Mouse (Mus musculus) cerebral cortex, adult 2 months (tissue): ENCODE measurements around the gene Gpc3.

ENCODE experiments used
- WGBS: fragments of 180-500 bp; shearing (Covaris S2); methylation state at CpG from one replicate; pipeline ENCODE4 v1.1.7; 2018; 5-methylcytosine and 5-hydroxymethylcytosine counted together

The Gpc3 gene

GRCm38 (mm10) chrX:52613328-52614030 is at the start of gene Gpc3:
Gene Gpc3 (minus strand): TSS chrX:52613950.
- WGBS, result 10% methylated on average over 34 of the region's 48 CpGs

GRCm38 (mm10) chrX:52651975-52652374 is 38.2 kb upstream of the Gpc3 start:
- 39% methylated on average over 10 of the region's 10 CpGs for WGBS

- WGBS, result 34% methylated on average over 9 of the region's 9 CpGs
Measured at GRCm38 (mm10) chrX:52651472-52651948, 37.8 kb upstream of the Gpc3 start.

- WGBS, result 36% methylated on average over 19 of the region's 19 CpGs
Measured at GRCm38 (mm10) chrX:52648910-52649785, 35.4 kb upstream of the Gpc3 start.

- WGBS, result 75% methylated on average over 7 of the region's 7 CpGs
Measured at GRCm38 (mm10) chrX:52644393-52644792, 30.6 kb upstream of the Gpc3 start.

- 84% methylated on average over 2 of the region's 2 CpGs for WGBS
Measured at GRCm38 (mm10) chrX:52643350-52643749, 29.6 kb upstream of the Gpc3 start.

- WGBS, result 93% methylated on average over 2 of the region's 2 CpGs
Measured at GRCm38 (mm10) chrX:52642126-52642525, 28.4 kb upstream of the Gpc3 start.

- 91% methylated on average over 6 of the region's 6 CpGs for WGBS
Measured at GRCm38 (mm10) chrX:52633976-52634375, 20.2 kb upstream of the Gpc3 start.

- 38% methylated on average over 7 of the region's 7 CpGs for WGBS
Measured at GRCm38 (mm10) chrX:52632688-52633324, 19.1 kb upstream of the Gpc3 start.

- WGBS, result 72% methylated on average over 6 of the region's 6 CpGs
Measured at GRCm38 (mm10) chrX:52626963-52627716, 13.4 kb upstream of the Gpc3 start.

GRCm38 (mm10) chrX:52617813-52618212 is 4.1 kb upstream of the Gpc3 start:
- 85% methylated on average over 3 of the region's 3 CpGs for WGBS

- WGBS, result 90% methylated on average over 5 of the region's 5 CpGs
Measured at GRCm38 (mm10) chrX:52616152-52616551, 2.4 kb upstream of the Gpc3 start.

- 5% methylated on average over 21 of the region's 23 CpGs for WGBS
Measured at GRCm38 (mm10) chrX:52614031-52614381, 256 bp upstream of the Gpc3 start.

GRCm38 (mm10) chrX:52612806-52613205 is 944 bp downstream of the Gpc3 start:
- WGBS, result 4% methylated on average over 12 of the region's 12 CpGs

- 6% methylated on average over 28 of the region's 28 CpGs for WGBS
Measured at GRCm38 (mm10) chrX:52611987-52612670, 1.6 kb downstream of the Gpc3 start.

- WGBS, result 35% methylated on average over 3 of the region's 6 CpGs
Measured at GRCm38 (mm10) chrX:52611541-52611940, 2.2 kb downstream of the Gpc3 start.

- WGBS, result 88% methylated on average over 4 of the region's 4 CpGs
Measured at GRCm38 (mm10) chrX:52603143-52603542, 10.6 kb downstream of the Gpc3 start.

- WGBS, result 94% methylated on average over 1 of the region's 1 CpGs
Measured at GRCm38 (mm10) chrX:52599246-52599645, 14.5 kb downstream of the Gpc3 start.

- WGBS, result 83% methylated on average over 4 of the region's 4 CpGs
Measured at GRCm38 (mm10) chrX:52559995-52560394, 53.8 kb downstream of the Gpc3 start.

GRCm38 (mm10) chrX:52558526-52558925 is 55.2 kb downstream of the Gpc3 start:
- 61% methylated on average over 5 of the region's 5 CpGs for WGBS

- WGBS, result 83% methylated on average over 6 of the region's 6 CpGs
Measured at GRCm38 (mm10) chrX:52557489-52557888, 56.3 kb downstream of the Gpc3 start.
